Mouse (Mus musculus): ENCODE data around the gene Abca5. TPM values are rescaled to one million over a fixed set of nuclear protein-coding genes. Genes with fewer than 3 reads are reported as not detected.

The Abca5 gene
- total RNA-seq, 1 experiment = 4.0 TPM

DNA sequence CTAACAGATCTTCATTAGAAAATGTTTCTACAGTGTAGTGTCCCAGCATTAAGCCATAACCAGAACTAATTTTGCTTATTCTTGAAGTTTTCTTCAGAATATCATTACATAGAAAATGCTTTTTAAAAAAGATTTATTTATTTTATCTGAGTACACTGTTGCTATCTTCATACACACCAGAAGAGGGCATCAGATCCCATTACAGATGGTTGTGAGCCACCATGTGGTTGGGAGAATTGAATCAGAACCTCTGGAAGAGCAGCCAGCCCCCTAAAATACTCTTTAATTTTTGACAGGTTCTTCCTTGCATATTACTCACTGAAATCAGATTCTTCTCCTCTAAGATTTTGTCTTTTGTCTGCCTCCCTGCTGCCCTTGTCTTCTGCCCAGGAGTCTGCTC is 104.5 kb downstream of the Abca5 start:
- Histone ChIP-seq H3K4me3 (ENCODE audit: insufficient read depth in 1 of 2, low read depth in 1 of 2, low read length in 2 of 2, poor library complexity in 1 of 2, severe bottlenecking in 1 of 2) (no peak overlapping the region), H3K27ac (ENCODE audit: insufficient read depth, low read depth, low read length, poor library complexity, severe bottlenecking) (no peak overlapping the region), H3K36me3 (ENCODE audit: control insufficient read depth, insufficient read depth, low read length, poor library complexity, severe bottlenecking) (no peaks in the 10 kb centered on the region), H3K9ac (ENCODE audit: insufficient read depth, low read depth, low read length, poor library complexity, severe bottlenecking) (no peak overlapping the region), H3K4me1 (ENCODE audit: control insufficient read depth in 2 of 2, insufficient read depth in 2 of 2, low read length in 2 of 2, poor library complexity in 1 of 2) (no peaks in the 10 kb centered on the region), H3K9me3 (ENCODE audit: control insufficient read depth, insufficient read depth, low read depth, low read length) (no peaks in the 10 kb centered on the region)
- TF ChIP-seq MAFK (IDR thresholded peaks at IDR 0.05; ENCODE audit: insufficient read depth, low read depth, low read length) (no peak), ZNF384 (IDR thresholded peaks at IDR 0.05; ENCODE audit: low read depth, low read length) (no peak), CHD2 (IDR thresholded peaks at IDR 0.05; ENCODE audit: low read depth, low read length) (no peak), HCFC1 (IDR thresholded peaks at IDR 0.05; ENCODE audit: borderline replicate concordance, insufficient read depth, low read length) (no peak), ZC3H11A (IDR thresholded peaks at IDR 0.05; ENCODE audit: borderline replicate concordance, low read depth, low read length) (no peak)
- DNase-seq (ENCODE audit: low read depth, low spot score) = no peak
- in situ Hi-C loops (cut with MboI; ENCODE audit: low sequenced_read_pairs in 2 of 2, unreplicated experiment in 2 of 2) = no loop called here

Other genes starting within 250 kb of the Abca5 start
- 0.27 TPM in 1 of 2 replicates, not detected in the other for gene Abca8a, start 241.7 kb downstream of the Abca5 start, total RNA-seq (2012; rRNA removed)
- 0.05 and 0.09 TPM in 2 replicates for gene Abca9, start 169.5 kb downstream of the Abca5 start, total RNA-seq (2012; rRNA removed)
- gene Abca6, start 85.9 kb downstream of the Abca5 start, total RNA-seq (2012; rRNA removed) = 0.05 and 0.18 TPM in 2 replicates
- gene Map2k6, start 61.4 kb upstream of the Abca5 start, total RNA-seq (2012; rRNA removed) = 6.4 and 9.8 TPM in 2 replicates